Mouse (Mus musculus): ENCODE results near the gene Fam166a. TPM values are rescaled to one million over a fixed set of nuclear protein-coding genes. Genes with fewer than 3 reads are reported as not detected.

Fam166a gene
- 0.10 and 0.11 TPM in 2 replicates for polyA plus RNA-seq (2012; rRNA removed)

DNA sequence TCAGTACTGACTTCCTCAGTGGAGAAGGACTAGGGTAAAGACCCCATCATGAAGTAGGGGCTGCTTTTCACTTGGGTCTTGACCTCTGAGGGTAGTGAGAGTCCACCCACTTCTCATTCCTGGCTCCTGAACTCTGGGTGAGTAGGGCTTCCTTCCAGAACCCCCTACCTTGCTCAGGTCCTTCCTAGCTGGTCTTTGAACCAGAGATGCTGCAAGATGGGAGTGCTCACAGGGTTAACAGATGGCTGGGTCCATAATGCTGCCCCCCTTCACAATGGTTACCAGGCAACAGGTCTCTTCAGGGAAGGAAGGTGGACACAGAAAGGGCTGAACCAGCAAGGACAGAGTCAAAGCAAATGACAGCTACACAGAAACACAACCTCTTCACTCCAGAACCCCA, at the start of gene Fam166a:
TSS of gene Fam166a (plus strand) at position 301 of the 400 bp plus-strand sequence.
- Histone ChIP-seq H3K4me3 (replicated peaks; ENCODE audit: insufficient read depth, low read depth, low read length) (no peak within 1 kb of the TSS), H3K27me3 (ENCODE audit: control insufficient read depth, insufficient read depth, low read length) (no peaks in the 10 kb centered on the region), H3K4me1 (ENCODE audit: control insufficient read depth, insufficient read depth, low read length) (no peaks in the 10 kb centered on the region), H3K27ac (ENCODE audit: insufficient read depth, low read length) (no peak within 1 kb of the TSS)
- TF ChIP-seq POLR2A (IDR thresholded peaks at IDR 0.05; ENCODE audit: borderline replicate concordance, insufficient read depth, low read length) (no peak), CTCF (IDR thresholded peaks at IDR 0.05; ENCODE audit: borderline replicate concordance, insufficient read depth, low read depth, low read length) (no peak)
- no peak for DNase-seq

GRCm38 (mm10) chr2:25169778-25170177, 48.8 kb upstream of the Fam166a start:
- WGBS: 53% methylated on average over 5 of the region's 5 CpGs
- H3K4me1 ChIP-seq (ENCODE audit: control insufficient read depth, insufficient read depth, low read length): 0 out of 2 replicates have a peak, but pooled peaks cover 5% of the 10 kb centered on the region
- no peaks in the 10 kb centered on the region for H3K27me3 ChIP-seq (ENCODE audit: control insufficient read depth, insufficient read depth, low read length)
- no peak overlapping the region for H3K4me3 ChIP-seq (replicated peaks; ENCODE audit: insufficient read depth, low read depth, low read length)
- H3K27ac ChIP-seq (ENCODE audit: insufficient read depth, low read length): no peak overlapping the region
- TF ChIP-seq CTCF (IDR thresholded peaks at IDR 0.05; ENCODE audit: borderline replicate concordance, insufficient read depth, low read depth, low read length) (no peak), POLR2A (IDR thresholded peaks at IDR 0.05; ENCODE audit: borderline replicate concordance, insufficient read depth, low read length) (no peak)
- no peak for DNase-seq

DNA sequence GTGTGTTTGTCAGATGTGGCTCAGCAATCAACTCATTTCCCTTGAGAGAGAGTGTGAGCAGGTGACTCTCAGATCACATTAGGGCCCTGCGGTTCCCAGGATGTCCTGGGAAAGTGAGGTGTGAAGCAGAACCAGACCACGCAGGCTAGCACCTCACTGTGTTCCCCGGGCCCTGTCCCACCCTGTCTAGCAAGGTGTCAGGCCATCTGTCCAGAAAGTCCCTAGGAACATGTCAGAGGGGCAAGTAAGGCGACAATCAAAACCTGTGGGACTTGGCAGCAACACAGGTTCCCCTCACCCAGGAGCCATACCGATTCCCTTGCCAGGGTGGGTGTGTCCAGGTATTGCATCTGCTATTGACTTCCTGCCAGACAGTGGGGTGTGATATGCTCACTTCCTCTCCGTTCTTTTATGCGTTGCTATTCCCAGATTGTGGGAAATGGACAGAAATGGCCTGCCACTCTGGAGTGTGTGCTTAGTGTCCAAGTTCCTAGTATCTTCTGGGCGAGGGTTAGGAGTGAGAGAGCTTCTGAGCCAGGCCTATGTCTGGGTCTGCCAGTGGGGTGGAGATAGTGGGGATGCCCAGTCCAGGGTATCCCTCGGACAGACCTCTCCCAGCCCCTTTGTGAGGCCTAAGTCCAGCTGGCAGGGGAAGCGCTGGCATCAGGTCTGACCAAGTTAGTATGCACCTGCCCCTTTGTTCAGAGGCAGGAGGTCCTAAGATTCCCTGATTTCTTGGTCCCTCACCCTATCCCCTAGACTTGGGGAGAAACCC, 48.0 kb upstream of the Fam166a start:
- TF ChIP-seq POLR2A (IDR thresholded peaks at IDR 0.05; ENCODE audit: borderline replicate concordance, insufficient read depth, low read length) (no peak), CTCF (IDR thresholded peaks at IDR 0.05; ENCODE audit: borderline replicate concordance, insufficient read depth, low read depth, low read length) (no peak)
- Histone ChIP-seq H3K4me1 (ENCODE audit: control insufficient read depth, insufficient read depth, low read length) (0 out of 2 replicates have a peak, but pooled peaks cover 5% of the 10 kb centered on the region), H3K27me3 (ENCODE audit: control insufficient read depth, insufficient read depth, low read length) (no peaks in the 10 kb centered on the region), H3K27ac (ENCODE audit: insufficient read depth, low read length) (no peak overlapping the region), H3K4me3 (replicated peaks; ENCODE audit: insufficient read depth, low read depth, low read length) (no peak overlapping the region)
- no peak for DNase-seq
- WGBS: 59% methylated on average over 10 of the region's 10 CpGs

DNA sequence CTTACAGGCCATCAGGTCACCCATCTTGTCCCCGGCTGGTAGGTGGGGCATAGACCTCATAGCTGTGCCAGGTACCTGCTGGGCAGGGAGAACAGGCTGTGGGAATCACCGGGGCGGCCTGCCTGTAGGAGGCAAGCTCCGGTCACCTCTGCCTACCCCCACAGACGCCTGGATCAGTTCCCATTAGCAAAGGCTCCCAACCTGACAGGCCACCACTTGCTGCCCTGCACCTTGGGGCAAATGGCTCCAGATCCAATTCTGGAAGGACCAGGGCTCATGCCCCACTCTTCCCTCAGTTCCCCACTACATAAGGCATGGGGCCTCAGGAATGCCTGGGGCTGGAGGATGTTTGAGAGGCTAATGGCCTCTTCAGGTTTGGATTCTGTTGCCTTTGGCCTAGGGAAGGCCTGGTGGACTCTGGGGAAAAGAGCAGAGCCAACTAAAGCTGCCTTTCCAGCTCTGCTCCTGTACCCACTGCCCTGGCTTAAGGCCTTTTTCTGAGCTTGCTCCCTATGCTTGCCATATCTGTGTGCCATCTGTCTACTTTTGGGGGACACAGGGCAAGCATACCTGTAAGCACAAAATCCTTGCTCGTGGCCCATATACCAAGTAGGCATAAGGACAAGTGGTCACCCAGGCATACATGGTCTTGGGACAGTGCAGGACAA, 47.3 kb upstream of the Fam166a start:
- no peak overlapping the region for H3K27ac ChIP-seq (ENCODE audit: insufficient read depth, low read length)
- DNase-seq: no peak

DNA sequence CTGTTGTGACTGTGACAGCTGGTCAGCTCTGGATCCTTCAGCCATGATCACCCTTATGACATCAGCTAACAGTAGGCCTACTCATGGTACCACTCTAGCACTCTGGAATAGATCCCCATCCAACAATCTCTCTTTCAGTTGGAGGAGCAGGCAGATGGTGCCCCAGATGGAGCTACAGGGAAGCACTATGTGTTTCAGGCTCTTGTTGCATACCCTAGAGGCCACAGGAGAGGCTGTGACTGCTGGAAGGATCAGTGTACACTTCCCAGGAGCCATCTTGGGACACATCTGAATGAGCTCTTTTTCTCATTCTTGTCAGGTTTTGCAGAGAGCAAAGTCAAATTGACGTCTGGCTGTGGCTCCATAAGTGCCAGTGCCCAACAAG, 46.8 kb upstream of the Fam166a start:
- 64% methylated on average over 1 of the region's 1 CpGs for WGBS
- Histone ChIP-seq H3K4me1 (ENCODE audit: control insufficient read depth, insufficient read depth, low read length) (0 out of 2 replicates have a peak, but pooled peaks cover 5% of the 10 kb centered on the region), H3K27ac (ENCODE audit: insufficient read depth, low read length) (no peak overlapping the region), H3K27me3 (ENCODE audit: control insufficient read depth, insufficient read depth, low read length) (no peaks in the 10 kb centered on the region), H3K4me3 (replicated peaks; ENCODE audit: insufficient read depth, low read depth, low read length) (no peak overlapping the region)
- TF ChIP-seq CTCF (IDR thresholded peaks at IDR 0.05; ENCODE audit: borderline replicate concordance, insufficient read depth, low read depth, low read length) (no peak), POLR2A (IDR thresholded peaks at IDR 0.05; ENCODE audit: borderline replicate concordance, insufficient read depth, low read length) (no peak)
- no peak for DNase-seq

More for the DNA sequence above, 47.3 kb upstream of the Fam166a start:
- no peak for TF ChIP-seq CTCF (IDR thresholded peaks at IDR 0.05; ENCODE audit: borderline replicate concordance, insufficient read depth, low read depth, low read length)
- no peak for TF ChIP-seq POLR2A (IDR thresholded peaks at IDR 0.05; ENCODE audit: borderline replicate concordance, insufficient read depth, low read length)
- no peak overlapping the region for H3K4me3 ChIP-seq (replicated peaks; ENCODE audit: insufficient read depth, low read depth, low read length)
- H3K4me1 ChIP-seq (ENCODE audit: control insufficient read depth, insufficient read depth, low read length): 0 out of 2 replicates have a peak, but pooled peaks cover 5% of the 10 kb centered on the region
- WGBS: 54% methylated on average over 6 of the region's 6 CpGs
- H3K27me3 ChIP-seq (ENCODE audit: control insufficient read depth, insufficient read depth, low read length): no peaks in the 10 kb centered on the region

GRCm38 (mm10) chr2:25172629-25173028, 45.9 kb upstream of the Fam166a start:
- Histone ChIP-seq H3K4me3 (replicated peaks; ENCODE audit: insufficient read depth, low read depth, low read length) (no peak overlapping the region), H3K4me1 (ENCODE audit: control insufficient read depth, insufficient read depth, low read length) (0 out of 2 replicates have a peak, but pooled peaks cover 5% of the 10 kb centered on the region), H3K27me3 (ENCODE audit: control insufficient read depth, insufficient read depth, low read length) (no peaks in the 10 kb centered on the region), H3K27ac (ENCODE audit: insufficient read depth, low read length) (no peak overlapping the region)
- TF ChIP-seq POLR2A (IDR thresholded peaks at IDR 0.05; ENCODE audit: borderline replicate concordance, insufficient read depth, low read length) (no peak), CTCF (IDR thresholded peaks at IDR 0.05; ENCODE audit: borderline replicate concordance, insufficient read depth, low read depth, low read length) (no peak)
- 89% methylated on average over 8 of the region's 8 CpGs for WGBS
- DNase-seq: no peak

DNA sequence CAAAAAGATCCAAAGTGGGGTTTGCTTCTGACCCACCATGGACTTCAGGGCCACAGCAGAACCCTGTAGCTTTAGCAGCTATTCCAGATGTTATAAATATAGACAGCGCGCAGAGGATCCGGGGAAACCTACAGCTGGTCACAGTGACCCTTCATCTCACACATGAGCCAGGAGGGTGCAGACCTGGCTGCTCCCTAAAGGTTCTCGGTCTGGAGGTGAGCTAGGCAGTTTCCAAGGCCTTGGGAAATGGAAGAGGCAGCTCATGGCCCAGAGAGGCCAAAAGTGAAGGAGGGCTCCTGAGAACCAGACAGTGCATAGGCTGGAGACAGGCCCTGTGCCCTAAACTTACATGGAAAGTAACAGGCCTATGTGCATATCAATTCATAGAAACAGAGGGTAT, 44.7 kb upstream of the Fam166a start:
- DNase-seq: no peak
- H3K4me1 ChIP-seq (ENCODE audit: control insufficient read depth, insufficient read depth, low read length): peaks cover 8% of the 10 kb centered on the region
- H3K27me3 ChIP-seq (ENCODE audit: control insufficient read depth, insufficient read depth, low read length): no peaks in the 10 kb centered on the region
- TF ChIP-seq POLR2A (IDR thresholded peaks at IDR 0.05; ENCODE audit: borderline replicate concordance, insufficient read depth, low read length): no peak
- no peak for TF ChIP-seq CTCF (IDR thresholded peaks at IDR 0.05; ENCODE audit: borderline replicate concordance, insufficient read depth, low read depth, low read length)
- 97% methylated on average over 4 of the region's 4 CpGs for WGBS
- H3K4me3 ChIP-seq (replicated peaks; ENCODE audit: insufficient read depth, low read depth, low read length): no peak overlapping the region
- H3K27ac ChIP-seq (ENCODE audit: insufficient read depth, low read length): no peak overlapping the region
